ENCODE assay signal across 8 mouse cellular contexts in genomic region chr7:4547221-4547641, GRCm38 (mm10). TPM values are rescaled to one million over a fixed set of nuclear protein-coding genes. Genes with fewer than 3 reads are reported as not detected.
DNase-seq lines count a peak whose midpoint lies in the region; ATAC-seq and TF ChIP-seq lines count a peak whose summit lies in the region.

Gene Syt5 (minus strand): TSS chr7:4547541.

- H3K4me1 ChIP-seq in embryonic facial prominence, embryonic 15.5 days = peaks cover 11% of the 10 kb centered on the region
- peaks cover 6% of the 10 kb centered on the region for H3K4me1 ChIP-seq in intestine, embryonic 16.5 days (ENCODE audit: control insufficient read depth, insufficient read depth, low read length)
- 0 out of 4 replicates have a peak, but pooled peaks cover 0 to 3% of the 10 kb centered on the region in 2 experiments for H3K4me1 ChIP-seq in liver, embryonic 14.5 days (replicated peaks; ENCODE audit: control insufficient read depth in 2 of 2, insufficient read depth in 2 of 2, low read length in 1 of 2)

- TF ChIP-seq EP300 in liver, embryonic 14.5 days (IDR thresholded peaks at IDR 0.05; ENCODE audit: low read depth) = no peak

- no peak for TF ChIP-seq CTCF in liver, embryonic 14.5 days (IDR thresholded peaks at IDR 0.05; ENCODE audit: low read depth)

- DNase-seq in heart, adult 11 months = peak; percentile 87
- DNase-seq in heart, adult 8-10 months (ENCODE audit: low spot score) = no peak
- peak; percentile 69 for DNase-seq in ES-CJ7 (ENCODE audit: low read depth, low spot score)
- DNase-seq in liver, embryonic 14.5 days (ENCODE audit: low read depth in 3 of 3, low spot score in 3 of 3) = no peak
- DNase-seq in right cerebral cortex, postnatal 4 days = peak; percentile 88
- no peak for DNase-seq in MN1 (ENCODE audit: low spot score)

- no peak; the same call in 1 of the 2 replicates for ATAC-seq in embryonic facial prominence, embryonic 15.5 days (ENCODE audit: insufficient number of reproducible peaks, low FRiP score, low TSS enrichment, low read depth)
- peak; percentile 63 for ATAC-seq in intestine, embryonic 16.5 days
- ATAC-seq in liver, embryonic 14.5 days (ENCODE audit: insufficient read depth) = no peak

- H3K4me2 ChIP-seq in embryonic facial prominence, embryonic 15.5 days (replicated peaks) = peak within 1 kb of the TSS; percentile 75
- H3K4me2 ChIP-seq in intestine, embryonic 16.5 days (ENCODE audit: low read depth, low read length) = peak within 1 kb of the TSS; percentile 67
- H3K4me2 ChIP-seq in liver, embryonic 14.5 days (ENCODE audit: low read depth) = peak within 1 kb of the TSS; percentile 9; the same call in 1 of the 2 replicates

- H3K4me3 ChIP-seq in embryonic facial prominence, embryonic 15.5 days (replicated peaks) = peak within 1 kb of the TSS; percentile 39
- peak within 1 kb of the TSS; percentile 41 for H3K4me3 ChIP-seq in intestine, embryonic 16.5 days (ENCODE audit: low read length)
- no peak within 1 kb of the TSS for H3K4me3 ChIP-seq in liver, embryonic 14.5 days (ENCODE audit: insufficient read depth in 1 of 2, low read depth in 2 of 2, low read length in 2 of 2)

- H3K9ac ChIP-seq in embryonic facial prominence, embryonic 15.5 days = no peak within 1 kb of the TSS; the same call in 1 of the 2 replicates
- H3K9ac ChIP-seq in intestine, embryonic 16.5 days (ENCODE audit: low read depth, low read length) = peak within 1 kb of the TSS; percentile 40; the same call in 1 of the 2 replicates
- no peak within 1 kb of the TSS for H3K9ac ChIP-seq in liver, embryonic 14.5 days (replicated peaks)

- H3K27me3 ChIP-seq in embryonic facial prominence, embryonic 15.5 days = peaks cover 11% of the 10 kb centered on the region; the same call in 1 of the 2 replicates
- H3K27me3 ChIP-seq in intestine, embryonic 16.5 days (replicated peaks; ENCODE audit: control insufficient read depth, insufficient read depth, low read length) = 0 out of 2 replicates have a peak, but pooled peaks cover 5% of the 10 kb centered on the region
- H3K27me3 ChIP-seq in liver, embryonic 14.5 days (ENCODE audit: control insufficient read depth, insufficient read depth, low read length) = no peaks in the 10 kb centered on the region; the same call in 1 of the 2 replicates

- no peak within 1 kb of the TSS for H3K27ac ChIP-seq in embryonic facial prominence, embryonic 15.5 days (replicated peaks)
- no peak within 1 kb of the TSS for H3K27ac ChIP-seq in intestine, embryonic 16.5 days (ENCODE audit: low read length)
- H3K27ac ChIP-seq in liver, embryonic 14.5 days = no peak within 1 kb of the TSS

- no peaks in the 10 kb centered on the region for H3K36me3 ChIP-seq in embryonic facial prominence, embryonic 15.5 days
- H3K36me3 ChIP-seq in intestine, embryonic 16.5 days (ENCODE audit: control insufficient read depth, insufficient read depth, low read length) = no peaks in the 10 kb centered on the region
- H3K36me3 ChIP-seq in liver, embryonic 14.5 days (replicated peaks; ENCODE audit: control insufficient read depth, insufficient read depth, low read depth) = no peaks in the 10 kb centered on the region

- WGBS in embryonic facial prominence, embryonic 15.5 days = 4% methylated on average over 31 of the region's 33 CpGs
- 5% methylated on average over 33 of the region's 33 CpGs for WGBS in intestine, embryonic 16.5 days
- WGBS in liver, embryonic 14.5 days (ENCODE audit: insufficient replicate concordance) = 6% methylated on average over 33 of the region's 33 CpGs

- H3K9me3 ChIP-seq in embryonic facial prominence, embryonic 15.5 days (replicated peaks) = no peaks in the 10 kb centered on the region
- H3K9me3 ChIP-seq in intestine, embryonic 16.5 days (ENCODE audit: control insufficient read depth, low read length) = no peaks in the 10 kb centered on the region
- H3K9me3 ChIP-seq in liver, embryonic 14.5 days (ENCODE audit: control insufficient read depth, low read length) = no peaks in the 10 kb centered on the region

RNA-seq across cellular contexts. Expression of gene Syt5, which starts in this region (rescaled TPM):
- 1 to 10 TPM in 1 of 4 experiments, under 1 TPM in 3; 0.50 to 1.0 (median 0.83) TPM for total RNA-seq in heart, adult 8-10 months (2022)
- 9.1 and 10.7 TPM in 2 replicates for polyA plus RNA-seq in embryonic facial prominence, embryonic 15.5 days (2015; fragmentation: Nextera tagmentation; extraction: Ambion mirVana)
- polyA plus RNA-seq in intestine, embryonic 16.5 days (2015; fragmentation: Nextera tagmentation; extraction: Ambion mirVana) = 5.9 and 6.8 TPM in 2 replicates
- polyA plus RNA-seq in liver, embryonic 14.5 days (2012; rRNA removed) = 0.15 and 0.22 TPM in 2 replicates
- 0.25 and 0.81 TPM in 2 replicates for polyA plus RNA-seq in liver, embryonic 14.5 days (2014; fragmentation: Nextera tagmentation; extraction: Ambion mirVana)

Comparison
In these comparisons a context has a peak if more than half of its experiments do, and no peak if none do; other contexts are left out.
1. DNase-seq: peak in heart, adult 11 months (single experiment), ES-CJ7 (single experiment) and right cerebral cortex, postnatal 4 days (single experiment); none in heart, adult 8-10 months (single experiment), liver, embryonic 14.5 days (0 of 3) and MN1 (single experiment).
2. H3K4me2 ChIP-seq: peak in every context shown above with its lines; median percentile 75 in embryonic facial prominence, embryonic 15.5 days; 67 in intestine, embryonic 16.5 days; 9 in liver, embryonic 14.5 days.
3. H3K4me3 ChIP-seq: peak in embryonic facial prominence, embryonic 15.5 days (single experiment) and intestine, embryonic 16.5 days (single experiment); none in liver, embryonic 14.5 days (0 of 2).